Mouse (Mus musculus) cerebellum, adult 2 months (tissue): ENCODE results near the gene Grin2d. TPM values are rescaled to one million over a fixed set of nuclear protein-coding genes. Genes with fewer than 3 reads are reported as not detected.

Experiments used
- DNase-seq, 2 experiments: peaks; one replicate each; pipeline ENCODE4 v3.0.0; 2021
- H3K27ac ChIP-seq: fragments of 200-500 bp; 2 replicates; pipeline ENCODE4 v1.5.1; 2012; ENCODE audit warnings: low read length, control low read depth, inconsistent platforms; ENCODE audit not compliant: insufficient read depth
- H3K27me3 ChIP-seq: fragments of 200-500 bp; 2 replicates; pipeline ENCODE4 v1.6.1; 2012; ENCODE audit warnings: inconsistent platforms, mild to moderate bottlenecking, low read length, moderate library complexity; ENCODE audit not compliant: control insufficient read depth, insufficient read depth
- H3K4me1 ChIP-seq: fragments of 200-500 bp; 2 replicates; pipeline ENCODE4 v1.6.1; 2011; ENCODE audit warnings: low read length; ENCODE audit not compliant: control insufficient read depth, insufficient read depth
- H3K4me3 ChIP-seq: fragments of 200-500 bp; replicated peaks from 2 replicates; pipeline ENCODE3; 2011; ENCODE audit warnings: mild to moderate bottlenecking, low read depth, low read length, control low read depth; ENCODE audit not compliant: insufficient read depth
- CTCF ChIP-seq: fragments of 200-500 bp; IDR thresholded peaks from 2 replicates; pipeline ENCODE4 v1.5.1; 2011; ENCODE audit warnings: low read depth, mild to moderate bottlenecking, control low read depth, low read length, moderate library complexity, borderline replicate concordance; ENCODE audit not compliant: insufficient read depth
- POLR2A ChIP-seq: fragments of 200-500 bp; IDR thresholded peaks from 2 replicates; pipeline ENCODE4 v1.6.1; 2011; ENCODE audit warnings: low read length, control low read depth, borderline replicate concordance; ENCODE audit not compliant: insufficient read depth
- WGBS: fragments of 180-500 bp; shearing (Covaris S2); methylation state at CpG from one replicate; pipeline ENCODE4 v1.1.7; 2018; 5-methylcytosine and 5-hydroxymethylcytosine counted together
- polyA plus RNA-seq: library from polyadenylated mRNA; depleted of rRNA; stranded (reverse); fragments of >200 nt; gene quantifications from 2 replicates; pipeline ENCODE4 v1.2.3, GENCODE M21; 2012

Grin2d gene
- polyA plus RNA-seq, 1 experiment: 16.4 TPM

GRCm38 (mm10) chr7:45787642-45788041 lies 90.5 kb downstream of the Grin2d start:
- H3K4me1 ChIP-seq: 0 out of 2 replicates have a peak, but pooled peaks cover 3% of the 10 kb centered on the region
- TF ChIP-seq POLR2A (no peak), CTCF (no peak)
- peak in 1 of 2 experiments; percentile 39 for DNase-seq
- WGBS: 86% methylated on average over 22 of the region's 22 CpGs
- H3K4me3 ChIP-seq: no peak overlapping the region
- no peaks in the 10 kb centered on the region for H3K27me3 ChIP-seq
- no peak overlapping the region for H3K27ac ChIP-seq

GRCm38 (mm10) chr7:45786661-45787413 lies 91.3 kb downstream of the Grin2d start:
- TF ChIP-seq CTCF (no peak), POLR2A (peak; percentile 46; the same call in 1 of the 2 replicates)
- no peaks in the 10 kb centered on the region for H3K4me1 ChIP-seq
- 15% methylated on average over 17 of the region's 17 CpGs for WGBS
- H3K27me3 ChIP-seq: no peaks in the 10 kb centered on the region
- H3K4me3 ChIP-seq: peak overlapping the region; percentile 67
- H3K27ac ChIP-seq: peak overlapping the region; percentile 22
- peak; percentile 70 to 85 for DNase-seq

GRCm38 (mm10) chr7:45786136-45786578 lies 92.0 kb downstream of the Grin2d start:
- TF ChIP-seq POLR2A (no peak), CTCF (no peak)
- Histone ChIP-seq H3K27ac (peak overlapping the region; percentile 48), H3K4me1 (no peaks in the 10 kb centered on the region), H3K27me3 (no peaks in the 10 kb centered on the region), H3K4me3 (peak overlapping the region; percentile 67)
- DNase-seq: peak; percentile 77 to 85
- WGBS: under 1% methylated on average over 14 of the region's 14 CpGs

GRCm38 (mm10) chr7:45785388-45786135 lies 92.6 kb downstream of the Grin2d start:
- Histone ChIP-seq H3K27me3 (no peaks in the 10 kb centered on the region), H3K27ac (peak overlapping the region; percentile 48), H3K4me3 (peak overlapping the region; percentile 67), H3K4me1 (no peaks in the 10 kb centered on the region)
- peak; percentile 57 to 69 for DNase-seq
- 1% methylated on average over 38 of the region's 42 CpGs for WGBS
- TF ChIP-seq CTCF (no peak), POLR2A (no peak)

- Histone ChIP-seq H3K27me3 (no peaks in the 10 kb centered on the region), H3K27ac (peak within 1 kb of the TSS; percentile 31), H3K4me3 (peak within 1 kb of the TSS; percentile 70), H3K4me1 (no peaks in the 10 kb centered on the region)
- 6% methylated on average over 19 of the region's 20 CpGs for WGBS
- TF ChIP-seq POLR2A: no peak
- TF ChIP-seq CTCF: no peak
- DNase-seq: peak; percentile 92 to 93
These were observed 93.4 kb downstream of the Grin2d start, which contains the start of gene Sult2b1 for GRCm38 (mm10) chr7:45784524-45785372. Gene Sult2b1 (minus strand): TSS chr7:45784669.

DNA sequence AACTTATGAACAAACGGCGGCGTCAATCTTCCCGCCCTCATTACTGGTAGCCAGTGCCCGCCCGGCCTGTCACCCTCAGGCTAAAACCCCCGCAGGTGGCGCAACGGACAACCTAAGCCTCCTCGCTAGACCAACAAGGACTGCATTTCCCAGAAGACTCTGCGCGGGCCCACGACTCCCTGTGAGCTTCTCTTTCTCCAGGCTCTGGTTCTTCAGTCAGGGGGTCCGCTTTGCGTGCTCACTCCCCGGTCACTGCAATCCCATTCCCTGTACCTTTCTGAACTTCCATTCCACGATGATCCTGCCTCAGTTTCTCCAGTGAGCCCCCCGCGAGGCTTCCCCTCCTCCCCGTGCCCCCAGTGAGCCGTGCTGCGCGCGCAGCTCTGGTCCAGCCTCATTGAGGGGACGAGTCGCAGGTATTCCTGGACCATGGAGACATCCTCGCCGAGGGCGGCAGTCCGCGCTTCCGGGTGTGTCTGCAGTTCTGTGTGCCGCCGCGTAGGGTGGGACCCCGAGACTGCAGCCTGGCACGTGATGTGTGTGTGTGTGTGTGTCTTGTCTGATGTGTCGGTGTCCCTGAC lies 94.6 kb downstream of the Grin2d start, which contains the start of gene Lmtk3:
Lmtk3 (plus strand) TSS at position 228 of the 581 bp plus-strand sequence.
- TF ChIP-seq CTCF (peak; percentile 30; the same call in 1 of the 2 replicates), POLR2A (peak; percentile 52; the same call in 1 of the 2 replicates)
- H3K4me3 ChIP-seq: peak within 1 kb of the TSS; percentile 70
- peak within 1 kb of the TSS; percentile 31 for H3K27ac ChIP-seq
- under 1% methylated on average over 38 of the region's 38 CpGs for whole genome bisulfite sequencing
- 0 out of 2 replicates have a peak, but pooled peaks cover 2% of the 10 kb centered on the region for H3K4me1 ChIP-seq
- DNase-seq: peak; percentile 88 to 92
- no peaks in the 10 kb centered on the region for H3K27me3 ChIP-seq
